Mouse (Mus musculus) midbrain, postnatal 0 days (tissue): ENCODE measurements at regions not wholly inside any gene's neighbourhood (a gene's known extent, or its start where the extent isn't known, plus 50 kb on each side); places are given as distances from the start of the nearest gene placed in this dataset.

ENCODE experiments used
- ATAC-seq: fragments of 200-750 bp; cut with Nextera tagmentation; 2 replicates; pipeline ENCODE4 v1.8.0; 2017; ENCODE audit warnings: moderate number of reproducible peaks, mild to moderate bottlenecking, moderate TSS enrichment, moderate library complexity; ENCODE audit not compliant: low FRiP score
- DNase-seq: peaks from one replicate; pipeline ENCODE4 v3.0.0-alpha.2; 2015; ENCODE audit warnings: low spot score
- H3K27ac ChIP-seq: fragments of 300-500 bp; sonication (generic); 2 replicates; pipeline ENCODE4 v1.5.1; 2014; ENCODE audit warnings: low read depth, mild to moderate bottlenecking, low read length, mixed read lengths
- H3K27me3 ChIP-seq: fragments of 300-500 bp; sonication (generic); 2 replicates; pipeline ENCODE4 v1.6.1; 2014; ENCODE audit warnings: low read length, control low read depth, mixed read lengths; ENCODE audit not compliant: insufficient read depth
- H3K36me3 ChIP-seq: fragments of 300-500 bp; sonication (generic); 2 replicates; pipeline ENCODE4 v1.6.1; 2014; ENCODE audit warnings: low read length, control low read depth, mixed read lengths; ENCODE audit not compliant: insufficient read depth
- H3K4me1 ChIP-seq: fragments of 300-500 bp; sonication (generic); 2 replicates; pipeline ENCODE4 v1.6.1; 2014; ENCODE audit warnings: mild to moderate bottlenecking, control low read depth, antibody characterized with exemption, low read length, mixed read lengths; ENCODE audit not compliant: insufficient read depth
- H3K4me2 ChIP-seq: fragments of 300-500 bp; sonication (generic); 2 replicates; pipeline ENCODE4 v1.6.1; 2014; ENCODE audit warnings: low read depth, mild to moderate bottlenecking, low read length, mixed read lengths; ENCODE audit not compliant: poor library complexity, severe bottlenecking
- H3K4me3 ChIP-seq: fragments of 300-500 bp; sonication (generic); 2 replicates; pipeline ENCODE4 v1.5.1; 2014; ENCODE audit warnings: low read depth, mild to moderate bottlenecking, low read length, moderate library complexity
- H3K9ac ChIP-seq: fragments of 300-500 bp; sonication (generic); replicated peaks from 2 replicates; pipeline ENCODE4 v1.6.1; 2014; ENCODE audit warnings: mild to moderate bottlenecking, low read length, moderate library complexity, mixed read lengths; ENCODE audit not compliant: poor library complexity, severe bottlenecking
- H3K9me3 ChIP-seq: fragments of 300-500 bp; sonication (generic); 2 replicates; pipeline ENCODE4 v1.6.1; 2016; ENCODE audit warnings: low read length, control low read depth
- CTCF ChIP-seq: IDR thresholded peaks from 2 replicates; pipeline ENCODE4 v1.5.1; 2016; ENCODE audit warnings: antibody characterized with exemption, mild to moderate bottlenecking
- WGBS: fragments of 180-500 bp; shearing (Covaris S2); extraction: QIAGEN DNeasy Blood & Tissue Kit; methylation state at CpG from one replicate; pipeline ENCODE4 v1.1.7; 2014; 5-methylcytosine and 5-hydroxymethylcytosine counted together

DNA sequence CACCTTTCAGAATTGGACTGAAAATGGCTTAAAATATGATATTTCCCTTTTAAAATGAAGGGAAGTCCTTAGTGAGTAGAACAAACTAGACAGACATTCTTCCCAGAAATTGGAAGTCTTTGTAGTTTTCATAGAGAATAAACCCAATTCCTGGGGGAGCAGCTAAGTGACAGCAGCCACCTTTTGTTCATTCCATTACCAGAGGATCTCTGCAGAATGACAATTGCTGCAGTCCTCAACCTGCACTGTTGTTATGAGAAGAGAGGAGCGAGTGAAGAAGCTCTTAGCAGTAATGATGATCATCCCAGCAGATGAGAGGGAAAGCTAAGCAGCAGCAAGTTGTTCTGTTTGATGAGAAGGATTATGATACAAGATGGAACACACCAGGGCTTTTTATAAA, 831.0 kb upstream of the Cdh10 start:
- no peaks in the 10 kb centered on the region for H3K9me3 ChIP-seq
- WGBS = 22% methylated on average over 1 of the region's 1 CpGs
- no peaks in the 10 kb centered on the region for H3K27me3 ChIP-seq
- no peak overlapping the region for H3K4me2 ChIP-seq
- H3K9ac ChIP-seq = no peak overlapping the region
- no peak for ATAC-seq
- DNase-seq = peak; percentile 2
- no peak overlapping the region for H3K4me3 ChIP-seq
- no peaks in the 10 kb centered on the region for H3K36me3 ChIP-seq
- no peak for TF ChIP-seq CTCF
- H3K27ac ChIP-seq = no peak overlapping the region
- no peaks in the 10 kb centered on the region for H3K4me1 ChIP-seq

DNA sequence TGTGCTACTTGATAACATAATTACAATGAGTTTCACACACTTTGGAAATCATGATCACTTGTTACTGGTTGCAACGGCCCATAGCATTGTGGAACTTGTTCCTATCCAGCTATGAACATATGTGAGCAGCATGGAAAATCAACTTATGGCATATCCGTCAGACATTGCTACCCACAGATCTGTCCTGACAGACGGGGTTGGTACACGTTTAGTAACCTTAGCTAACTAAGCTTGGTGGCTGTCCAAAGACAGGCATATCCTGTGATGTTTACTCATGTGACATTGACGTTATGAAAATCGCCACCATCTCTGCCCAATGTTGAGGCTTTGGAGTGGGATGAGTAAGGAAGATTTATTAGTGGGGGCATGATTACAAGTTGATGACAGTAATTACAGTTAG, 786.1 kb upstream of the Cdh10 start:
- Histone ChIP-seq H3K27ac (no peak overlapping the region), H3K9ac (no peak overlapping the region), H3K27me3 (no peaks in the 10 kb centered on the region), H3K9me3 (no peaks in the 10 kb centered on the region), H3K4me1 (no peaks in the 10 kb centered on the region), H3K4me2 (no peak overlapping the region), H3K4me3 (no peak overlapping the region), H3K36me3 (no peaks in the 10 kb centered on the region)
- ATAC-seq = no peak
- TF ChIP-seq CTCF = no peak
- WGBS = 84% methylated on average over 6 of the region's 6 CpGs
- no peak for DNase-seq

DNA sequence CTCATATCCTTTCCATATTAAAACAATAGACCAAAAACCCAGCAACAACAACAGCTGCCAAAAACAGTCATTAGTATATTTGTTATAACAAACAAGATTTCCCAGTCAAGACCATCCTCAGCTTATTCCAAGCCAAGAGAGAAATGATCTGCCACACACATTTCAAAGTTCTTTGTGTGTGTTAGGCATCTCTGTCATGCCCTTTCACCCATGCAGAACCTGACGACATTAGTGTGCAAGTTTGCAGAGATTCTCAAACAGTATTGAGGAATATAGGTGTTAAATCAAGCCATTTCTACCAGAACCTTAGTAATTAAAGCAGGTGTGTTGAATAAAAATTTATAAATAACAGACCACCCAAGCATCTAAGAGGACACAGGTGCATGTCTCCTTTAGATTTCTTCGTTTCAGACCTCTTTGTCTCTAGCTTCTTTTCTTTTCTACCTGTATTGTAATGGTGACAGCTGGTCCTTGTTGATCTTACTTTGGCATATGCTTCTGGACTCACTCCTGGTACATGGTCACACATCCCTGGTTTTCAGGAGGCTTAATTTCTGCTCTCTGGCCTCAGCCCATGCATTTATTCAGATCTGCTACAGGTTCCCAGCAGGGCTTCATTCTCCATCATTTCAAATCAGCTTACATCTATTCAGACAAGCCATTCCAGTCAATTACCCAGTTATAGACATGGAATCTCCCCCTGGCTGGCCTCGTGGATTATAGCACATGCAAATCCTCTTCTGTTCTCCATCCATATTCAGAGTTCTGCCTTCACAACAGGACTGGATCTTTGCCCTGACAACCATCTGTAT, 766.3 kb upstream of the Cdh10 start:
- no peaks in the 10 kb centered on the region for H3K4me1 ChIP-seq
- ATAC-seq (peak; percentile 62; the same call in 1 of the 2 replicates), DNase-seq (peak; percentile 88)
- H3K4me3 ChIP-seq = no peak overlapping the region
- no peak overlapping the region for H3K27ac ChIP-seq
- no peak for TF ChIP-seq CTCF
- H3K9me3 ChIP-seq = no peaks in the 10 kb centered on the region
- WGBS = 21% methylated on average over 3 of the region's 3 CpGs
- no peaks in the 10 kb centered on the region for H3K27me3 ChIP-seq
- H3K9ac ChIP-seq = no peak overlapping the region
- no peak overlapping the region for H3K4me2 ChIP-seq
- H3K36me3 ChIP-seq = no peaks in the 10 kb centered on the region

DNA sequence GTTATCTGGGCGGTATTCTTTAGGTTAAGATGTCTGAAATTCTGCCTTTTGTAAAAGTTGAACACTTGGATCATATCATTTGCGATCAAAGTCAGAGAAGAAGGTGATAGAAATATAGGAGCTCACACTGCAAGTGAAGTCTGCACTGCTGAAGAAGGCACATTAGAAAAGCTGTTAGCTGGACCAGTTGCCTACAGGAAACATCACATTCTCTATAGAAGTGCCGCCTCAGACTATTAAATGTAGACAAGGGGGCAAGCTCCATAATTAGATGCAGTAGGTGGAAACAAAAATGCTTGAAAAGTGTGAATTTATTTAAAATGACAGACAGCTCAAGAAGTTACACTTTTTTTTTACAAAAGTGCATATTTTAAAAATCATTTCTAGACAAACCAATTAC, 753.2 kb upstream of the Cdh10 start:
- WGBS = 91% methylated on average over 3 of the region's 3 CpGs
- ATAC-seq = no peak
- no peaks in the 10 kb centered on the region for H3K36me3 ChIP-seq

DNA sequence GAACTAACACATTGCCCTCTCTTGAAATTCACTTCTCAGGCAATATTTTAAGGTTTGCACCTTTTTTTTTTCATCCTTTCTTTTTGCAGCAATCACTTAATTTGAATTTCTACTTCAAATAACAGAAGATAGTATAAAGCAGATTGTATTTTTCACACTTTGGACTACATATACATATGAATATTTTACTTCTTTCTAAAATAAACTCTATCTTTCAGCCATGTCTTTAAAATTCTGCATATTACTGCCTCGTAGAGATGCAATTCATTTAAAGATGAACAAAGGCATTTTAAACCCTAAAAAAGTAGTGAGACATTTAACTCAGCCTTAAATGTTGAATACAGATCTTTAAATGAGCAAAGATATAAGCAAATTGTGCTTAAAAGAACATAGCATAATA, 739.1 kb upstream of the Cdh10 start:
- no peaks in the 10 kb centered on the region for H3K27me3 ChIP-seq
- H3K4me3 ChIP-seq = no peak overlapping the region
- no peak for TF ChIP-seq CTCF
- H3K36me3 ChIP-seq = no peaks in the 10 kb centered on the region
- H3K9me3 ChIP-seq = no peaks in the 10 kb centered on the region
- H3K4me1 ChIP-seq = no peaks in the 10 kb centered on the region
- no peak overlapping the region for H3K9ac ChIP-seq
- ATAC-seq (no peak), DNase-seq (no peak)
- WGBS = 73% methylated on average over 1 of the region's 1 CpGs
- no peak overlapping the region for H3K27ac ChIP-seq
- no peak overlapping the region for H3K4me2 ChIP-seq

More for the DNA sequence above, 753.2 kb upstream of the Cdh10 start:
- H3K9ac ChIP-seq = no peak overlapping the region
- H3K27ac ChIP-seq = no peak overlapping the region
- no peaks in the 10 kb centered on the region for H3K27me3 ChIP-seq
- H3K4me2 ChIP-seq = no peak overlapping the region
- no peaks in the 10 kb centered on the region for H3K4me1 ChIP-seq
- no peak overlapping the region for H3K4me3 ChIP-seq
- TF ChIP-seq CTCF = no peak
- DNase-seq = no peak
- no peaks in the 10 kb centered on the region for H3K9me3 ChIP-seq
